Mouse (Mus musculus): ENCODE data around the gene Dcbld1. TPM values are rescaled to one million over a fixed set of nuclear protein-coding genes. Genes with fewer than 3 reads are reported as not detected.
A peak's percentile ranks its signal among the peaks of the same experiment; 100 is the strongest.
"Not testable (repeated sequence)": the region's sequence is repeated elsewhere in the genome, so short reads cannot be mapped to it uniquely, and the experiment has no call there.

The Dcbld1 gene
- polyA plus RNA-seq, 1 experiment from 2014 or later = 28.3 TPM

- peaks cover 4% of the 10 kb centered on the region for H3K4me1 ChIP-seq
- H3K27ac ChIP-seq = no peak overlapping the region
- H3K4me3 ChIP-seq = no peak overlapping the region
- H3K9me3 ChIP-seq (replicated peaks) = no peaks in the 10 kb centered on the region
- DNase-seq (ENCODE audit: low spot score) = no peak
- 91% methylated on average over 4 of the region's 4 CpGs for WGBS
- H3K36me3 ChIP-seq = peaks cover 7% of the 10 kb centered on the region
- H3K27me3 ChIP-seq (ENCODE audit: low read depth, poor library complexity, severe bottlenecking) = no peaks in the 10 kb centered on the region
These were observed 60.6 kb downstream of the Dcbld1 start for GRCm38 (mm10) chr10:52293921-52294577.

- Histone ChIP-seq H3K36me3 (peaks cover 7% of the 10 kb centered on the region), H3K4me3 (no peak overlapping the region), H3K9me3 (replicated peaks) (no peaks in the 10 kb centered on the region), H3K4me1 (peaks cover 4% of the 10 kb centered on the region), H3K27me3 (ENCODE audit: low read depth, poor library complexity, severe bottlenecking) (no peaks in the 10 kb centered on the region), H3K27ac (no peak overlapping the region)
- 95% methylated on average over 2 of the region's 2 CpGs for WGBS
- no peak for DNase-seq (ENCODE audit: low spot score)
These were observed 62.5 kb downstream of the Dcbld1 start for GRCm38 (mm10) chr10:52295934-52296333.

- H3K4me3 ChIP-seq; H3K4me1 ChIP-seq; H3K36me3 ChIP-seq; H3K9me3 ChIP-seq (replicated peaks); H3K27me3 ChIP-seq (ENCODE audit: low read depth, poor library complexity, severe bottlenecking); DNase-seq (ENCODE audit: low spot score): not testable (repeated sequence)
- H3K27ac ChIP-seq = 0 out of 2 replicates have a peak overlapping the region, but pooled peaks have one; percentile 34
These were observed 65.1 kb downstream of the Dcbld1 start for GRCm38 (mm10) chr10:52298568-52298967.

GRCm38 (mm10) chr10:52301766-52302165, 68.3 kb downstream of the Dcbld1 start:
- H3K9me3 ChIP-seq (replicated peaks) = no peaks in the 10 kb centered on the region
- peaks cover 12% of the 10 kb centered on the region for H3K36me3 ChIP-seq
- H3K27me3 ChIP-seq (ENCODE audit: low read depth, poor library complexity, severe bottlenecking) = no peaks in the 10 kb centered on the region
- no peak overlapping the region for H3K27ac ChIP-seq
- DNase-seq (ENCODE audit: low spot score) = no peak
- WGBS = 93% methylated on average over 4 of the region's 4 CpGs
- H3K4me3 ChIP-seq = no peak overlapping the region
- peaks cover 4% of the 10 kb centered on the region for H3K4me1 ChIP-seq

- Histone ChIP-seq H3K4me1 (peaks cover 4% of the 10 kb centered on the region), H3K9me3 (replicated peaks) (no peaks in the 10 kb centered on the region), H3K36me3 (peaks cover 12% of the 10 kb centered on the region), H3K27me3 (ENCODE audit: low read depth, poor library complexity, severe bottlenecking) (no peaks in the 10 kb centered on the region), H3K4me3 (no peak overlapping the region), H3K27ac (no peak overlapping the region)
- no peak for DNase-seq (ENCODE audit: low spot score)
These were observed 68.9 kb downstream of the Dcbld1 start for GRCm38 (mm10) chr10:52302271-52302670.

- Histone ChIP-seq H3K36me3 (peaks cover 18% of the 10 kb centered on the region), H3K4me3 (no peak overlapping the region), H3K4me1 (no peaks in the 10 kb centered on the region), H3K9me3 (replicated peaks) (no peaks in the 10 kb centered on the region), H3K27me3 (ENCODE audit: low read depth, poor library complexity, severe bottlenecking) (no peaks in the 10 kb centered on the region), H3K27ac (no peak overlapping the region)
- 80% methylated on average over 7 of the region's 7 CpGs for WGBS
- no peak for DNase-seq (ENCODE audit: low spot score)
These were observed 71.2 kb downstream of the Dcbld1 start for GRCm38 (mm10) chr10:52304574-52304973.

- 82% methylated on average over 8 of the region's 8 CpGs for WGBS
- Histone ChIP-seq H3K4me3 (no peak overlapping the region), H3K4me1 (no peaks in the 10 kb centered on the region), H3K27me3 (ENCODE audit: low read depth, poor library complexity, severe bottlenecking) (no peaks in the 10 kb centered on the region), H3K9me3 (replicated peaks) (no peaks in the 10 kb centered on the region), H3K36me3 (peaks cover 45% of the 10 kb centered on the region), H3K27ac (no peak overlapping the region)
- DNase-seq (ENCODE audit: low spot score) = no peak
These were observed 75.8 kb downstream of the Dcbld1 start for GRCm38 (mm10) chr10:52309196-52309595.

GRCm38 (mm10) chr10:52319506-52320286, 86.3 kb downstream of the Dcbld1 start:
- H3K27ac ChIP-seq = no peak overlapping the region
- no peaks in the 10 kb centered on the region for H3K4me1 ChIP-seq
- H3K27me3 ChIP-seq (ENCODE audit: low read depth, poor library complexity, severe bottlenecking) = no peaks in the 10 kb centered on the region
- no peaks in the 10 kb centered on the region for H3K9me3 ChIP-seq (replicated peaks)
- DNase-seq (ENCODE audit: low spot score) = no peak
- peaks cover 47% of the 10 kb centered on the region for H3K36me3 ChIP-seq
- 96% methylated on average over 28 of the region's 28 CpGs for WGBS
- H3K4me3 ChIP-seq = no peak overlapping the region

GRCm38 (mm10) chr10:52321918-52322317, 88.5 kb downstream of the Dcbld1 start:
- 91% methylated on average over 3 of the region's 3 CpGs for WGBS
- Histone ChIP-seq H3K36me3 (peaks cover 30% of the 10 kb centered on the region), H3K27me3 (ENCODE audit: low read depth, poor library complexity, severe bottlenecking) (no peaks in the 10 kb centered on the region), H3K4me3 (no peak overlapping the region), H3K27ac (no peak overlapping the region), H3K4me1 (no peaks in the 10 kb centered on the region), H3K9me3 (replicated peaks) (no peaks in the 10 kb centered on the region)
- no peak for DNase-seq (ENCODE audit: low spot score)

- DNase-seq (ENCODE audit: low spot score) = no peak
- Histone ChIP-seq H3K9me3 (replicated peaks) (no peaks in the 10 kb centered on the region), H3K4me1 (no peaks in the 10 kb centered on the region), H3K27me3 (ENCODE audit: low read depth, poor library complexity, severe bottlenecking) (no peaks in the 10 kb centered on the region), H3K36me3 (peaks cover 6% of the 10 kb centered on the region), H3K27ac (no peak overlapping the region), H3K4me3 (no peak overlapping the region)
- WGBS = 2% methylated on average over 1 of the region's 1 CpGs
These were observed 97.6 kb downstream of the Dcbld1 start for GRCm38 (mm10) chr10:52331007-52331406.

GRCm38 (mm10) chr10:52343324-52343723, 109.9 kb downstream of the Dcbld1 start:
- 92% methylated on average over 4 of the region's 4 CpGs for WGBS
- peaks cover 80% of the 10 kb centered on the region for H3K36me3 ChIP-seq
- not testable (repeated sequence) for H3K27ac ChIP-seq

GRCm38 (mm10) chr10:52353184-52353583, 119.8 kb downstream of the Dcbld1 start:
- Histone ChIP-seq H3K36me3 (peaks cover 72% of the 10 kb centered on the region), H3K27me3 (ENCODE audit: low read depth, poor library complexity, severe bottlenecking) (no peaks in the 10 kb centered on the region)
- 77% methylated on average over 9 of the region's 9 CpGs for WGBS

More at GRCm38 (mm10) chr10:52343324-52343723, 109.9 kb downstream of the Dcbld1 start:
- H3K9me3 ChIP-seq (replicated peaks); H3K4me1 ChIP-seq; H3K27me3 ChIP-seq (ENCODE audit: low read depth, poor library complexity, severe bottlenecking); DNase-seq (ENCODE audit: low spot score); H3K4me3 ChIP-seq: not testable (repeated sequence)

GRCm38 (mm10) chr10:52358467-52358866, 125.0 kb downstream of the Dcbld1 start, which contains the start of gene Gm26741:
TSS of gene Gm26741 (plus strand) at chr10:52358767.
- 92% methylated on average over 2 of the region's 2 CpGs for WGBS
- no peak for DNase-seq (ENCODE audit: low spot score)
- Histone ChIP-seq H3K4me1 (no peaks in the 10 kb centered on the region), H3K4me3 (no peak within 1 kb of the TSS), H3K27me3 (ENCODE audit: low read depth, poor library complexity, severe bottlenecking) (no peaks in the 10 kb centered on the region), H3K27ac (no peak within 1 kb of the TSS), H3K9me3 (replicated peaks) (no peaks in the 10 kb centered on the region), H3K36me3 (peaks cover 29% of the 10 kb centered on the region)

More at GRCm38 (mm10) chr10:52353184-52353583, 119.8 kb downstream of the Dcbld1 start:
- DNase-seq (ENCODE audit: low spot score) = no peak
- H3K9me3 ChIP-seq (replicated peaks) = no peaks in the 10 kb centered on the region
- H3K4me1 ChIP-seq = no peaks in the 10 kb centered on the region
- H3K27ac ChIP-seq = no peak overlapping the region
- no peak overlapping the region for H3K4me3 ChIP-seq

Measured in limb, embryonic 10.5 days (tissue).